Mouse (Mus musculus) E14TG2a.4 (cell line): ENCODE data around the gene Grpel1.

Source experiments
- CTCF ChIP-seq: conservative IDR thresholded peaks from 2 replicates; pipeline ENCODE4 v1.5.1; 2014; ENCODE audit warnings: low read length
- NANOG ChIP-seq: IDR thresholded peaks from 2 replicates; pipeline ENCODE4 v1.6.1; 2014; ENCODE audit warnings: borderline replicate concordance, low read length, mixed read lengths
- POU5F1 ChIP-seq: IDR thresholded peaks from 2 replicates; pipeline ENCODE4 v1.6.1; 2014; ENCODE audit warnings: low read length, borderline replicate concordance

- TF ChIP-seq CTCF (no peak), POU5F1 (no peak), NANOG (no peak)
Observed at GRCm38 (mm10) chr5:36434398-36434967, 30.3 kb upstream of the Grpel1 start.
